Mouse (Mus musculus): ENCODE results near the gene Ddx25. TPM values are rescaled to one million over a fixed set of nuclear protein-coding genes. Genes with fewer than 3 reads are reported as not detected.

Gene Ddx25
- total and polyA plus RNA-seq, 3 experiments, result 0.33 to 0.85 (median 0.44) TPM

- dilution Hi-C loops (cut with MboI; ENCODE audit: extremely low pct_ligation_motif_present, extremely low pct_unique_long_range_greater_than_20kb, low sequenced_read_pairs), result no loop called here
- H3K27ac ChIP-seq (ENCODE audit: insufficient read depth, low read depth), result no peak overlapping the region
- DNase-seq (ENCODE audit: extremely low read depth), result no peak
- H3K36me3 ChIP-seq (replicated peaks in 1 of 2; ENCODE audit: control insufficient read depth in 1 of 2, insufficient read depth in 1 of 2, low read length in 1 of 2), result no peaks in the 10 kb centered on the region
- H3K4me1 ChIP-seq (ENCODE audit: control insufficient read depth in 1 of 2, insufficient read depth in 2 of 2), result peaks cover 0 to 6% of the 10 kb centered on the region in 2 experiments; a peak in 2 of 4 replicates
- H3K79me2 ChIP-seq (replicated peaks; ENCODE audit: control insufficient read depth, extremely low read depth, insufficient read depth, poor library complexity, severe bottlenecking), result no peaks in the 10 kb centered on the region
- TF ChIP-seq MEF2A (IDR thresholded peaks at IDR 0.05; ENCODE audit: borderline replicate concordance, low read depth, low read length), result no peak
- TF ChIP-seq RCOR1 (conservative IDR thresholded peaks at IDR 0.05; ENCODE audit: low read depth, low read length), result no peak
- TF ChIP-seq JUND (conservative IDR thresholded peaks at IDR 0.05; ENCODE audit: low read depth, low read length), result no peak
- TF ChIP-seq TCF12 (IDR thresholded peaks at IDR 0.05; ENCODE audit: low read depth, low read length), result no peak
- TF ChIP-seq POLR2A (IDR thresholded peaks at IDR 0.05; ENCODE audit: low read depth, low read length), result no peak
- TF ChIP-seq ZKSCAN1 (IDR thresholded peaks at IDR 0.05; ENCODE audit: borderline replicate concordance, low read depth, low read length), result no peak
- no peak for TF ChIP-seq ELF1 (IDR thresholded peaks at IDR 0.05; ENCODE audit: low read depth, low read length)
- TF ChIP-seq HCFC1 (IDR thresholded peaks at IDR 0.05; ENCODE audit: low read depth, low read length), result no peak
- TF ChIP-seq JUN (IDR thresholded peaks at IDR 0.05; ENCODE audit: insufficient read depth, low read depth, low read length), result no peak
- TF ChIP-seq CTCF (conservative IDR thresholded peaks at IDR 0.05 in 1 of 2, IDR thresholded peaks at IDR 0.05 in 1 of 2; ENCODE audit: low read depth in 2 of 2, low read length in 2 of 2), result no peak
- no peak for TF ChIP-seq POLR2AphosphoS2 (IDR thresholded peaks at IDR 0.05; ENCODE audit: low read depth, low read length)
- no peak overlapping the region for H3K4me2 ChIP-seq (ENCODE audit: insufficient read depth, low read depth, poor library complexity, severe bottlenecking)
- no peak overlapping the region for H3K9ac ChIP-seq (ENCODE audit: insufficient read depth, low read depth)
- no peak overlapping the region for H3K4me3 ChIP-seq (replicated peaks in 1 of 3; ENCODE audit: low read depth in 2 of 3, low read length in 2 of 3, poor library complexity in 1 of 3)
- no peaks in the 10 kb centered on the region for H3K27me3 ChIP-seq (replicated peaks)
- no peaks in the 10 kb centered on the region for H3K9me3 ChIP-seq (replicated peaks; ENCODE audit: low read length)
- in situ Hi-C loops (cut with MboI; ENCODE audit: low pct_ligation_motif_present, low pct_unique_long_range_greater_than_20kb, low sequenced_read_pairs), result no loop called here
Observed at GRCm38 (mm10) chr9:35607647-35608405, 49.5 kb upstream of the Ddx25 start.

GRCm38 (mm10) chr9:35592903-35593302, 34.6 kb upstream of the Ddx25 start:
- no peak overlapping the region for H3K4me3 ChIP-seq (replicated peaks in 1 of 3; ENCODE audit: low read depth in 2 of 3, low read length in 2 of 3, poor library complexity in 1 of 3)
- DNase-seq (ENCODE audit: extremely low read depth), result peak; percentile 30
- H3K79me2 ChIP-seq (replicated peaks; ENCODE audit: control insufficient read depth, extremely low read depth, insufficient read depth, poor library complexity, severe bottlenecking), result no peaks in the 10 kb centered on the region
- H3K36me3 ChIP-seq (replicated peaks in 1 of 2; ENCODE audit: control insufficient read depth in 1 of 2, insufficient read depth in 1 of 2, low read length in 1 of 2), result no peaks in the 10 kb centered on the region
- dilution Hi-C loops (cut with MboI; ENCODE audit: extremely low pct_ligation_motif_present, extremely low pct_unique_long_range_greater_than_20kb, low sequenced_read_pairs), result no loop called here
- no peaks in the 10 kb centered on the region for H3K9me3 ChIP-seq (replicated peaks; ENCODE audit: low read length)
- no peak overlapping the region for H3K27ac ChIP-seq (ENCODE audit: insufficient read depth, low read depth)
- in situ Hi-C loops (cut with MboI; ENCODE audit: low pct_ligation_motif_present, low pct_unique_long_range_greater_than_20kb, low sequenced_read_pairs), result no loop called here
- no peak overlapping the region for H3K9ac ChIP-seq (ENCODE audit: insufficient read depth, low read depth)
- no peak overlapping the region for H3K4me2 ChIP-seq (ENCODE audit: insufficient read depth, low read depth, poor library complexity, severe bottlenecking)
- no peaks in the 10 kb centered on the region for H3K27me3 ChIP-seq (replicated peaks)
- H3K4me1 ChIP-seq (ENCODE audit: control insufficient read depth in 1 of 2, insufficient read depth in 2 of 2), result no peaks in the 10 kb centered on the region
- TF ChIP-seq TCF12 (IDR thresholded peaks at IDR 0.05; ENCODE audit: low read depth, low read length) (no peak), PAX5 (IDR thresholded peaks at IDR 0.05; ENCODE audit: low read length) (no peak), RAD21 (IDR thresholded peaks at IDR 0.05; ENCODE audit: low read depth, low read length) (peak; percentile 88), CTCF (conservative IDR thresholded peaks at IDR 0.05 in 1 of 2, IDR thresholded peaks at IDR 0.05 in 1 of 2; ENCODE audit: low read depth in 2 of 2, low read length in 2 of 2) (peak; percentile 37 to 89; a peak in 2 of 4 replicates), EP300 (IDR thresholded peaks at IDR 0.05; ENCODE audit: low read length) (no peak), JUND (conservative IDR thresholded peaks at IDR 0.05; ENCODE audit: low read depth, low read length) (no peak), TBP (conservative IDR thresholded peaks at IDR 0.05; ENCODE audit: low read depth, low read length) (no peak), SIN3A (IDR thresholded peaks at IDR 0.05; ENCODE audit: low read length) (no peak), UBTF (IDR thresholded peaks at IDR 0.05; ENCODE audit: low read depth, low read length) (no peak), SMC3 (IDR thresholded peaks at IDR 0.05; ENCODE audit: low read depth, low read length) (peak; percentile 70), BHLHE40 (IDR thresholded peaks at IDR 0.05; ENCODE audit: low read depth, low read length) (no peak), MAZ (IDR thresholded peaks at IDR 0.05; ENCODE audit: low read depth, low read length) (no peak), E2F4 (IDR thresholded peaks at IDR 0.05; ENCODE audit: insufficient replicate concordance, low read depth, low read length) (no peak), ZC3H11A (IDR thresholded peaks at IDR 0.05; ENCODE audit: low read depth, low read length) (no peak), MAX (IDR thresholded peaks at IDR 0.05; ENCODE audit: low read length) (no peak)
